Mouse (Mus musculus) cerebellum, adult 2 months (tissue): ENCODE data around the gene Mettl7a2.
"Not testable (repeated sequence)": the region's sequence is repeated elsewhere in the genome, so short reads cannot be mapped to it uniquely, and the experiment has no call there.

Experiments used
- CTCF ChIP-seq: fragments of 200-500 bp; IDR thresholded peaks from 2 replicates; pipeline ENCODE4 v1.5.1; 2011; ENCODE audit warnings: low read depth, mild to moderate bottlenecking, control low read depth, low read length, moderate library complexity, borderline replicate concordance; ENCODE audit not compliant: insufficient read depth
- POLR2A ChIP-seq: fragments of 200-500 bp; IDR thresholded peaks from 2 replicates; pipeline ENCODE4 v1.6.1; 2011; ENCODE audit warnings: low read length, control low read depth, borderline replicate concordance; ENCODE audit not compliant: insufficient read depth

GRCm38 (mm10) chr15:100318014-100318671, 34.9 kb upstream of the Mettl7a2 start:
- TF ChIP-seq CTCF, POLR2A: not testable (repeated sequence)
